Mouse (Mus musculus): ENCODE results near the gene F11r.

DNA sequence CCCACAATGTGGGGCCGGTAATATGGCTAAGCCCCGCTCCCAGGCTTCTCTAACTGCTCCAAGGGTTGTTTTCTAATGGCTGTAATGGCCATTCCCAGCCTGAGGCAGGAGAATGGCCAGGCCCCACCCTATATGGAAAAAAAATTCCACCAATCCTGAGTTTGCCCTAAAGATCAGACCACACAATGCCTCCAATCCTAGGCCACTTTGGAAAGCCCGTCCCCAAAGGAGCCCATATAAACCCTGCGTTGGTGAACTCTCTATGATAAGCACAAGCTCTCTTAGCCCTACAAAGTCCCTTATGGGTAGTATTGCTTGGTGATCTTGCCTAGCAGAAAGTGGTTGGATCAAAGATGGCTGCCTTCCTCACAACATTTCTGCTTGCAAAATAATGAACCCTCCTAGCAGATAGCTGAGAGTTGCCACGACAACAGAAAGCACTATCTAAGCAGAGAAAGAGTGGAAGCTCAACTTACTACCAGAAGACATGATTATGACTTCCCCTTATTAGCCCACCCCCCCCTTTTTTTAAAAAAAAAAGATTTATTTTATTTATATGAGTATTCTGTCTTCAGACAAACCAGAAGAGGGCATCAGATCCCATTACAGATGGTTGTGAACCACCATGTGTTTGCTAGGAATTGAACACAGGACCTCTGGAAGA, 28.5 kb downstream of the F11r start:
- peak; percentile 68 for TF ChIP-seq ZNF384 (IDR thresholded peaks at IDR 0.05; ENCODE audit: low read depth, low read length)
- no peak for TF ChIP-seq CTCF (IDR thresholded peaks at IDR 0.05 in 2 of 3, conservative IDR thresholded peaks at IDR 0.05 in 1 of 3; ENCODE audit: control insufficient read depth in 1 of 3, insufficient read depth in 1 of 3, low read depth in 2 of 3, low read length in 3 of 3, poor library complexity in 1 of 3, severe bottlenecking in 1 of 3)
- no peak for TF ChIP-seq MYC (IDR thresholded peaks at IDR 0.05; ENCODE audit: low read depth, low read length)
- no peak for TF ChIP-seq POLR2A (IDR thresholded peaks at IDR 0.05; ENCODE audit: control insufficient read depth in 1 of 2, insufficient read depth in 1 of 2, low read depth in 1 of 2, low read length in 2 of 2, poor library complexity in 1 of 2)
- no peak; the same call in 1 of the 2 replicates for TF ChIP-seq HCFC1 (IDR thresholded peaks at IDR 0.05; ENCODE audit: low read depth, low read length)
- no peak for TF ChIP-seq EP300 (IDR thresholded peaks at IDR 0.05; ENCODE audit: low read depth in 1 of 2, low read length in 2 of 2)

Measured in MEL (cell line).